Mouse (Mus musculus): ENCODE measurements around the gene Anp32b.

Gene Anp32b

GRCm38 (mm10) chr4:46450519-46451131 is at the start of gene Anp32b:
Gene Anp32b, plus strand, starts transcription at chr4:46450902.
- DNase-seq (ENCODE audit: low spot score) = peak; percentile 94

- DNase-seq (ENCODE audit: low spot score) = no peak
Observed at GRCm38 (mm10) chr4:46404042-46404795, 46.5 kb upstream of the Anp32b start.

GRCm38 (mm10) chr4:46406966-46407703 is 43.6 kb upstream of the Anp32b start:
- no peak for DNase-seq (ENCODE audit: low spot score)

GRCm38 (mm10) chr4:46410677-46411076 is 40.0 kb upstream of the Anp32b start:
- DNase-seq (ENCODE audit: low spot score) = no peak

GRCm38 (mm10) chr4:46411489-46411888 is 39.2 kb upstream of the Anp32b start:
- DNase-seq (ENCODE audit: low spot score) = no peak

GRCm38 (mm10) chr4:46412113-46412512 is 38.6 kb upstream of the Anp32b start:
- no peak for DNase-seq (ENCODE audit: low spot score)

- no peak for DNase-seq (ENCODE audit: low spot score)
Observed at GRCm38 (mm10) chr4:46413406-46413805, 37.3 kb upstream of the Anp32b start, which contains the start of gene Hemgn. Gene Hemgn, minus strand, starts transcription at chr4:46413506.

GRCm38 (mm10) chr4:46417491-46417890 is 33.2 kb upstream of the Anp32b start:
- no peak for DNase-seq (ENCODE audit: low spot score)

- DNase-seq (ENCODE audit: low spot score) = no peak
Observed at GRCm38 (mm10) chr4:46418851-46419250, 31.9 kb upstream of the Anp32b start.

- no peak for DNase-seq (ENCODE audit: low spot score)
Observed at GRCm38 (mm10) chr4:46422625-46423024, 28.1 kb upstream of the Anp32b start.

GRCm38 (mm10) chr4:46428903-46429499 is 21.7 kb upstream of the Anp32b start:
- DNase-seq (ENCODE audit: low spot score) = no peak

- DNase-seq (ENCODE audit: low spot score) = no peak
Observed at GRCm38 (mm10) chr4:46432339-46433036, 18.2 kb upstream of the Anp32b start.

- no peak for DNase-seq (ENCODE audit: low spot score)
Observed at GRCm38 (mm10) chr4:46442501-46442900, 8.2 kb upstream of the Anp32b start.

- DNase-seq (ENCODE audit: low spot score) = no peak
Observed at GRCm38 (mm10) chr4:46445237-46445945, 5.3 kb upstream of the Anp32b start.

- no peak for DNase-seq (ENCODE audit: low spot score)
Observed at GRCm38 (mm10) chr4:46447461-46447860, 3.2 kb upstream of the Anp32b start.

- DNase-seq (ENCODE audit: low spot score) = peak; percentile 12
Observed at GRCm38 (mm10) chr4:46448886-46449285, 1.8 kb upstream of the Anp32b start.

- no peak for DNase-seq (ENCODE audit: low spot score)
Observed at GRCm38 (mm10) chr4:46450020-46450518, 633 bp upstream of the Anp32b start.

- DNase-seq (ENCODE audit: low spot score) = no peak
Observed at GRCm38 (mm10) chr4:46451240-46451757, 597 bp downstream of the Anp32b start.

- peak; percentile 78 for DNase-seq (ENCODE audit: low spot score)
Observed at GRCm38 (mm10) chr4:46451758-46452480, 1.2 kb downstream of the Anp32b start.

- DNase-seq (ENCODE audit: low spot score) = peak; percentile 80
Observed at GRCm38 (mm10) chr4:46452481-46452850, 1.8 kb downstream of the Anp32b start.

All from MN1 (cell line).